Mouse (Mus musculus) spleen, embryonic (tissue): Measurements from ENCODE around the gene Gm49339.
"Not testable (repeated sequence)": the region's sequence is repeated elsewhere in the genome, so short reads cannot be mapped to it uniquely, and the experiment has no call there.

Source experiments
- CTCF ChIA-PET: fragments of 350-600 bp; sonication (Branson Sonifier 250); formaldehyde crosslinking; loops from one replicate; lab custom pipeline; 2022; lab: Charles Lee

Gm49339 gene

GRCm38 (mm10) chr10:51480397-51480796 lies at the start of gene Gm49339, which contains the start of gene Lilr4b:
TSS of gene Gm49339 (plus strand) at chr10:51480612.
TSS of gene Lilr4b (plus strand) at chr10:51480632.
- CTCF ChIA-PET = interaction anchor here (0.7 kb wide), 2 partner anchors 35 to 64 kb away, joined by 4 to 6 read pairs; no protein-coding TSS in a partner anchor

GRCm38 (mm10) chr10:51432940-51433339 lies 47.5 kb upstream of the Gm49339 start:
- CTCF ChIA-PET = no interaction called here

DNA sequence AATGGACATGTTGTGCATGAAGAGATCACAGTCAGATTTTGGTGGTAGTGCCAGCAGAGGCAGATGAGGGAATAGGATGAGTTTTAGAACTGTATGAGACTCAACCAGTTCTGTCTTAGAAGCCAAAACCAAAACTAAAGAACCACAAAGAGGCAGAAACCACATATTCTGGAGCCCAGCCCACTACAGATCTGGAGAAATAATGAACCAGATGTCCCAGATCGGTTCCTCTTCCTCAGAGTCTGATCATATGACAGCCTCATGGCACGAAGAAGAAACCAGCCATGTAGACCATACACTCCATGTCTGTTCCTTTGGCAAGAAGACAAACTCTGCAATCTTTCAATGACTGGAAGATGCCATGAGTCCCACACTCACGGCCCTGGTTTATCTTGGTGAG lies 44.7 kb upstream of the Gm49339 start:
- CTCF ChIA-PET = no interaction called here

DNA sequence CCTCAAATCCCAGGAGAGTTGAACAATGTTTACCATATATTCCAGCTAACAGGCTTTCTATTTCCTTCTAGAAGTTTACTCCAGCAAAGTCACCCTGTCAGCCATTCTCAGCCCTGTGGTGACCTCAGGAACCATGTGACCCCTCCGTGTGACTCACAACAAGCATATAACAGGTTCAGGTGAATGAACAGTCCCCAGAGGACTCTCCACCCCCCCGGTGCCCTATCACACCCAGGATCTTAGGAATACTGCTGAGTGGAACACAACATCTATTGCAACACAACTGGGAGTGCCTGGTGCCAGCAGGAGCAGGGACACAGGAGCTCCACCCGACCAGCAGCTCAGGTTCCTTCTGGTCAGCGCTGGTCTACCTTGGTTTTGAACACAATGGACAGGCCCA lies 28.8 kb upstream of the Gm49339 start:
- CTCF ChIA-PET = no interaction called here

GRCm38 (mm10) chr10:51453616-51454298 lies 26.7 kb upstream of the Gm49339 start:
- CTCF ChIA-PET = no interaction called here

- CTCF ChIA-PET = no interaction called here
These were observed 26.0 kb upstream of the Gm49339 start for GRCm38 (mm10) chr10:51454365-51454764.

GRCm38 (mm10) chr10:51455762-51456161 lies 24.6 kb upstream of the Gm49339 start:
- CTCF ChIA-PET = no interaction called here

DNA sequence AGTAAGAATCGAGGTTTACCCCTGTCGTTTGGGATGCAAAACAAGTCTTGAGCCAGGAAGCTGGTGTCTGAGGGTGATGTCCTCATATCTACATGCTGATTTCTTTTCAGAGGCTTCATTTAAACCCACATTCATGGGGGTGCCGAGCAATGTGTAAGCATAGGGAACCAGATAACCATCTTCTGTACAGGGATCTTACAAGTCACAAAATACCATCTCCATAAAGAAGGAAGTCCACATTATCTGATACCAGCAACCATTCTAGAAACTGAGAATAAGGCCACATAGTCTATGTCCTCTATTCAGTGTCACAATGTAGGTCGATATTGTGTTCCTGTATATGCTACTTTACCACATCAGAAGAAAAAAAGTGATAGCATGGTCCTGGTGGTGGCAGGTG lies 24.0 kb upstream of the Gm49339 start:
- CTCF ChIA-PET = no interaction called here

DNA sequence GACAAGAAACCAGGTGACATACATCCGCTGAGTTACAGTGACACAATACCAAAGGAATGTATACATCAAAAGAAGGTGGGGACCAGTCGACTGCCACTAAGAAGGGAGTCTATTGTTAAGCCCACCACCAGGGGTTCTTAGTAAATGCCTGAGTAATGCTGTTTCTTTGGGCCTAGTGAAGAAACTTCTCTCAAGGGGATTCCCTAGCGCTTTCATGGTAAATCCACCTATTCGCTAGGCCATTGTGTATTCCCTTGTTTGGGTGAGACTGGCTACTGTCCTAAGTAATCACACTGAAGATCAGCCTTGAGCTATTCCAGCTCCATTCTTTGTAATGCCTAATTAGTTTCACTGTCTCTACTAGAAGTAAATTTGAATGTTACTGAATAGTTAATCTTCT lies 16.6 kb upstream of the Gm49339 start:
- CTCF ChIA-PET = not testable (repeated sequence)

DNA sequence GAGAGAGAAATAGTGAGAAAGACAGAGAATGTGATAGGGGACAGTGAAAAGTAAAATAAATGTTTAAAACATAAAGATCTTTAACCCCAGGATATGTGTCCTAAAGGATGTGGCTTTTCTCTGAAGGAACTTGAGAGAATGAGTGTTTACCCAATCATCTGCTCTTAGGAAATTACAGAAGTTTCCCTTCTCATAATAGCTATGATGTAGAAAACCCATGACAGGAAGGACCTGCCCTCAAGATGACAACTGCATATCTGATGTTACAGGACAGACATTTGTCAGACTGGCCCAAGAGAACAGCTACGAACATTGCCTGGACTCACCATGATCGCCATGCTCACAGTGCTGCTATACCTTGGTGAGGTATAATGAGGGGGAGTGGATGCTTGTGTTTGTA lies 10.3 kb downstream of the Gm49339 start, which contains the start of gene Lilrb4a:
Gene Lilrb4a (plus strand): TSS at position 266 of the 400 bp plus-strand sequence.
- CTCF ChIA-PET = not testable (repeated sequence)

DNA sequence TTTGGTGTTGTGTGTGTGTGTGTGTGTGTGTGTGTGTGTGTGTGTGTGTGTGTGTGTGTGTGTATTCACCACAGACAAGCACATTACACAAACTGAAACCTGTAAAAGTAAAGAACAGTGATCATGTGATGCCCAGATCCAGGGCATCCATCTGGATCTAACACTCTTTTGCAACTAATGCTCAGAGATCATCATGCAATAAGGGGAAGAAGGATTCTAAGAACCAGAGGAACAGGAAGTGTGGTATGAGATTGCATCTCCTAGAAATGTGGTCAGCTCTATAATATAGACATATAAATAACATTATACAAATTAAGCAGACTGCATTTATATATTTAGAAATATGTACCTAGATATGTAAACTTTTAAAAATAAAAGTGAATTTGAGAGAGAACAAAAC lies 39.6 kb downstream of the Gm49339 start:
- CTCF ChIA-PET = no interaction called here

DNA sequence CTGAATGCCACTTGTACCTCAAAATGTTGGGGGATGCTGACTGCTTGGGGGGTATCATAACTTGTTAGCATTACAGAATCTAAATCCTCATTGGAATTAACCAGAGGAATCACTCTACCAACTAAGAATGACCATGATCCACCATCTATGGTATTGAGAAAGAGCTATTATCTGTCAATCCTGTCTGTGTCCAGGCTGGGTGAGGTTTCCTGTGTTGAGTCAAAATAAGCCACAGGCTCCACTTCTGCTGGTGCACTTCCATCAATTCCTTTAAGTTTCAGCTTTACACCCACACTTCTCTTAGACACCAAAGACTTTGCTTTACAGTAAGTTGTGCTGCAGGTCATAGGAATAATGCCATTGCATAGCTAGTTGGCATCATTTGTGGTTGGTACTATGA lies 41.0 kb downstream of the Gm49339 start:
- CTCF ChIA-PET = no interaction called here

DNA sequence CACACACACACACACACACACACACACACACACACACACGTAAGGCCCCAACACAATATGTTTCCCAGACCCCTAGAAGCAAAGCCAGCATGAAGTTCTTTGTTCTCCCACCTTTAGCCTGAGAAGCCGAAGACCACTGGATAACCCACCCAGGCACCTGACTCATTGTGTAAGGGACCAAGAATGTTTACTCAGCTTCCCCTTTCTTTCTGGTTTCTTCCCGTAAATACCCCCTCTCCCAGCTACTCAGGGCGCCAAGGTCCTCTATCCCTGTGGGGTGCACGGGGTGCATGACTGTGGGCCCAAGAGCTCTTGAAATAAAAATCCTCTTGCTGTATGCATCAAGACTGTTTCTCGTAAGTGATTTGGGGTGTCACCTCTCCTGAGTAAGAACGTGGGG lies 45.7 kb downstream of the Gm49339 start:
- CTCF ChIA-PET = no interaction called here

- CTCF ChIA-PET = no interaction called here
These were observed 46.2 kb downstream of the Gm49339 start for GRCm38 (mm10) chr10:51526633-51527032.

- CTCF ChIA-PET = interaction anchor here (0.7 kb wide), 1 partner anchor 25 kb away, joined by 3 read pairs; no protein-coding TSS in a partner anchor
These were observed 48.5 kb downstream of the Gm49339 start for GRCm38 (mm10) chr10:51528840-51529434.

GRCm38 (mm10) chr10:51529497-51529896 lies 49.1 kb downstream of the Gm49339 start:
- CTCF ChIA-PET = no interaction called here

- CTCF ChIA-PET = interaction anchor here (0.6 to 0.7 kb wide), 2 partner anchors 108 to 1836 kb away, joined by 4 read pairs; no protein-coding TSS in a partner anchor
These were observed 50.4 kb downstream of the Gm49339 start for GRCm38 (mm10) chr10:51530813-51531212.
